Mouse (Mus musculus): ENCODE measurements around the gene Tead1. TPM values are rescaled to one million over a fixed set of nuclear protein-coding genes. Genes with fewer than 3 reads are reported as not detected.

Gene Tead1
- polyA plus RNA-seq, 1 experiment from 2014 or later: 14.9 TPM

- no peak overlapping the region for H3K4me3 ChIP-seq (replicated peaks; ENCODE audit: low read depth, low read length)
- WGBS: 89% methylated on average over 6 of the region's 6 CpGs
These were observed 113.6 kb downstream of the Tead1 start for GRCm38 (mm10) chr7:112792679-112793078.

GRCm38 (mm10) chr7:112793903-112794302 is 114.8 kb downstream of the Tead1 start:
- WGBS: 35% methylated on average over 7 of the region's 7 CpGs
- Histone ChIP-seq H3K36me3 (ENCODE audit: insufficient read depth, low read length) (no peaks in the 10 kb centered on the region), H3K4me2 (ENCODE audit: low read length) (no peak overlapping the region), H3K27me3 (ENCODE audit: insufficient read depth, low read length) (no peaks in the 10 kb centered on the region), H3K9me3 (replicated peaks; ENCODE audit: low read length) (no peaks in the 10 kb centered on the region), H3K4me3 (replicated peaks; ENCODE audit: low read depth, low read length) (no peak overlapping the region), H3K27ac (no peak overlapping the region), H3K9ac (ENCODE audit: low read depth, low read length) (no peak overlapping the region), H3K4me1 (replicated peaks; ENCODE audit: insufficient read depth, low read length) (peaks cover 25% of the 10 kb centered on the region; the same call in 1 of the 2 replicates)
- peak; percentile 52; the same call in 1 of the 2 replicates for ATAC-seq (replicated peaks; ENCODE audit: low FRiP score, low read depth)
- no peak for TF ChIP-seq CTCF (IDR thresholded peaks at IDR 0.05; ENCODE audit: low read depth)
- no peak for DNase-seq (ENCODE audit: low spot score)

More at GRCm38 (mm10) chr7:112792679-112793078, 113.6 kb downstream of the Tead1 start:
- ATAC-seq (replicated peaks; ENCODE audit: low FRiP score, low read depth): no peak
- DNase-seq (ENCODE audit: low spot score): no peak
- H3K4me1 ChIP-seq (replicated peaks; ENCODE audit: insufficient read depth, low read length): peaks cover 36% of the 10 kb centered on the region
- no peak overlapping the region for H3K4me2 ChIP-seq (ENCODE audit: low read length)
- H3K36me3 ChIP-seq (ENCODE audit: insufficient read depth, low read length): no peaks in the 10 kb centered on the region
- no peak overlapping the region for H3K9ac ChIP-seq (ENCODE audit: low read depth, low read length)
- no peak overlapping the region for H3K27ac ChIP-seq
- TF ChIP-seq CTCF (IDR thresholded peaks at IDR 0.05; ENCODE audit: low read depth): no peak
- H3K9me3 ChIP-seq (replicated peaks; ENCODE audit: low read length): no peaks in the 10 kb centered on the region
- H3K27me3 ChIP-seq (ENCODE audit: insufficient read depth, low read length): no peaks in the 10 kb centered on the region

- no peak overlapping the region for H3K27ac ChIP-seq
- no peak overlapping the region for H3K9ac ChIP-seq (ENCODE audit: low read depth, low read length)
- no peaks in the 10 kb centered on the region for H3K9me3 ChIP-seq (replicated peaks; ENCODE audit: low read length)
- no peak overlapping the region for H3K4me2 ChIP-seq (ENCODE audit: low read length)
- H3K27me3 ChIP-seq (ENCODE audit: insufficient read depth, low read length): no peaks in the 10 kb centered on the region
- DNase-seq (ENCODE audit: low spot score) (no peak), ATAC-seq (replicated peaks; ENCODE audit: low FRiP score, low read depth) (no peak)
- WGBS: 20% methylated on average over 2 of the region's 2 CpGs
- peak; percentile 29; the same call in 1 of the 2 replicates for TF ChIP-seq CTCF (IDR thresholded peaks at IDR 0.05; ENCODE audit: low read depth)
- H3K4me3 ChIP-seq (replicated peaks; ENCODE audit: low read depth, low read length): no peak overlapping the region
- no peaks in the 10 kb centered on the region for H3K36me3 ChIP-seq (ENCODE audit: insufficient read depth, low read length)
- peaks cover 19% of the 10 kb centered on the region; the same call in 1 of the 2 replicates for H3K4me1 ChIP-seq (replicated peaks; ENCODE audit: insufficient read depth, low read length)
These were observed 115.4 kb downstream of the Tead1 start for GRCm38 (mm10) chr7:112794481-112794880.

GRCm38 (mm10) chr7:112797526-112798321 is 118.6 kb downstream of the Tead1 start:
- H3K4me3 ChIP-seq (replicated peaks; ENCODE audit: low read depth, low read length): no peak overlapping the region
- 69% methylated on average over 8 of the region's 8 CpGs for WGBS
- no peaks in the 10 kb centered on the region for H3K36me3 ChIP-seq (ENCODE audit: insufficient read depth, low read length)
- H3K27me3 ChIP-seq (ENCODE audit: insufficient read depth, low read length): no peaks in the 10 kb centered on the region
- H3K4me2 ChIP-seq (ENCODE audit: low read length): no peak overlapping the region
- no peak for TF ChIP-seq CTCF (IDR thresholded peaks at IDR 0.05; ENCODE audit: low read depth)
- DNase-seq (ENCODE audit: low spot score): no peak
- no peak overlapping the region for H3K27ac ChIP-seq
- no peaks in the 10 kb centered on the region for H3K9me3 ChIP-seq (replicated peaks; ENCODE audit: low read length)
- ATAC-seq (replicated peaks; ENCODE audit: low FRiP score, low read depth): no peak
- H3K9ac ChIP-seq (ENCODE audit: low read depth, low read length): no peak overlapping the region
- H3K4me1 ChIP-seq (replicated peaks; ENCODE audit: insufficient read depth, low read length): peaks cover 18% of the 10 kb centered on the region

DNA sequence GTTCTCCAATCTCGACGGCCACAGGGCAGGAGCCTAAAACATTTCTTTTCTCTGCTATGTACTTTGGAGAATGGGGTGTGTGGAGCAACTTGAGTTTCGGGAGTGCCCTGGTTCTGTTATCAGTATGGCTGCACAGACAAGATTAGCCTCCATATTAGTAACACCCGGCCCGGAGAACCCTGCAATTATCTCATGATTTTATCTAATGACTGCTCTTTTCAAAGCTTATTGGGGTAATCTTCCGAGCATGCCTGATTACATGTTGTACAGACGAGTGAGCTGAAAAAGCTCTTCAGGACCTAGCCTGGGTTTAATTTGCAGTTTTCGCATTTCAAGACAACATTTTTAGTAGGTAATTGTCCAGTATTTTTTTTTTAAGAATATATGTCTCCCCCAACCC is 122.6 kb downstream of the Tead1 start:
- ATAC-seq (replicated peaks; ENCODE audit: low FRiP score, low read depth) (no peak), DNase-seq (ENCODE audit: low spot score) (no peak)
- Histone ChIP-seq H3K27me3 (ENCODE audit: insufficient read depth, low read length) (no peaks in the 10 kb centered on the region), H3K9ac (ENCODE audit: low read depth, low read length) (no peak overlapping the region), H3K27ac (no peak overlapping the region), H3K4me3 (replicated peaks; ENCODE audit: low read depth, low read length) (no peak overlapping the region), H3K4me1 (replicated peaks; ENCODE audit: insufficient read depth, low read length) (peaks cover 27% of the 10 kb centered on the region), H3K9me3 (replicated peaks; ENCODE audit: low read length) (no peaks in the 10 kb centered on the region), H3K4me2 (ENCODE audit: low read length) (no peak overlapping the region), H3K36me3 (ENCODE audit: insufficient read depth, low read length) (no peaks in the 10 kb centered on the region)
- TF ChIP-seq CTCF (IDR thresholded peaks at IDR 0.05; ENCODE audit: low read depth): no peak
- 73% methylated on average over 8 of the region's 8 CpGs for WGBS

DNA sequence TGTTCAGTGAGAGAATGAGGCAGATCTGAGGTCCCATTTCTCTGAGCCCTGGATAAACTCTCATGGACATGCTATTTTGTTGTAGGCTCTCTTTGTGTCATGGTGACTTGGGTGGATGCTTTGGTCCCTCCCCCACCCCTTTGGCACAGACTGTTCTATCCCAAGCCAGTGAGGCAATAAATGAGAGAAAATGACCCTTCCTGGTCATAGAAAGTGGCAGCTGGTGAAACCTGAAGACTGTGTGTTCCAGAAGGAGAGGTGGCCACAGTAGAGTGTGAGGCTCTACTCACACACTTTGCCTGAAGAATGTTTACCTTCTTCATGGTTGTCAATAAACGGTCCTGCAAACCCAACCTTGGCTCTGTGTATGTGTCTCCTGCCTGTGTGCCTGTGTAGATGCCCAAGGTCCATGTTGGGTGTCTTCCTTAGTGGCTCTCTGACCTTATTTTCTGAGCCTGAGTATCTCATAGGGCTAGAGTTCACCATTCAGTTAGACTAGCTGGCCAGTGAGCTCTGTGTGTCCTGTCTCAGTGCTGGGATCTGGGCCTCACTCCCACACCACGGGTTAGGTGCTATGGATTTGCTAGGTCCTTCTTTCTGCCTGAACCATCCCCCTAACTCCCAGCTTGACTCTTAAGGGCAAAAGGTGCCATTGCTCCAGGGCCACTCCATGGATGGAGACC is 127.7 kb downstream of the Tead1 start:
- H3K27me3 ChIP-seq (ENCODE audit: insufficient read depth, low read length): no peaks in the 10 kb centered on the region
- no peak overlapping the region for H3K9ac ChIP-seq (ENCODE audit: low read depth, low read length)
- H3K36me3 ChIP-seq (ENCODE audit: insufficient read depth, low read length): no peaks in the 10 kb centered on the region
- H3K4me2 ChIP-seq (ENCODE audit: low read length): peak overlapping the region; percentile 50
- TF ChIP-seq CTCF (IDR thresholded peaks at IDR 0.05; ENCODE audit: low read depth): no peak
- H3K4me1 ChIP-seq (replicated peaks; ENCODE audit: insufficient read depth, low read length): peaks cover 36% of the 10 kb centered on the region
- no peaks in the 10 kb centered on the region for H3K9me3 ChIP-seq (replicated peaks; ENCODE audit: low read length)
- DNase-seq (ENCODE audit: low spot score) (peak; percentile 31), ATAC-seq (replicated peaks; ENCODE audit: low FRiP score, low read depth) (no peak)
- H3K4me3 ChIP-seq (replicated peaks; ENCODE audit: low read depth, low read length): no peak overlapping the region
- 4% methylated on average over 2 of the region's 2 CpGs for WGBS
- peak overlapping the region; percentile 91 for H3K27ac ChIP-seq
